Mouse (Mus musculus): ENCODE measurements around the gene Gm5475.

Gene Gm5475

DNA sequence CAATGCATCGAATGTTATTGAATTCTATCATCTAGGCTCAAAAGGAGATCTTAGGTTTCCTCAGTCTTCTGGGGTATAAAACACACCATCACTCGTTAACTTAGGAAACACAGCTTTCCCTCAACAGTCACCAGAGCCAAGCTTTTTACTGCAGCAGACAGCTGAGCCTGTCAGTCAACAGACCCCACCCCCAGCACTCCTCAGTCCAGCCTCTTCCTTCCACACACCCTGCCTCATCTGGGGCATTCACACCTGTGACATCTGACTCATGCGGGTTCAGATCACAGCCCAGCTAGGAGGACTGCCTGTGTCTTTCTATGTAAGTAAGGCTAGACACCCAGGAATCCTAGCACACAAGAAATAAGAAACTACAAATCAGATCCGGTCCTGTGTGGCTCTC, 7.9 kb upstream of the Gm5475 start:
- no peak for DNase-seq (ENCODE audit: low spot score)

GRCm38 (mm10) chr15:100414942-100415341, 7.0 kb upstream of the Gm5475 start:
- DNase-seq (ENCODE audit: low spot score): no peak

- DNase-seq (ENCODE audit: low spot score): no peak
Measured at GRCm38 (mm10) chr15:100415684-100416083, 6.3 kb upstream of the Gm5475 start.

DNA sequence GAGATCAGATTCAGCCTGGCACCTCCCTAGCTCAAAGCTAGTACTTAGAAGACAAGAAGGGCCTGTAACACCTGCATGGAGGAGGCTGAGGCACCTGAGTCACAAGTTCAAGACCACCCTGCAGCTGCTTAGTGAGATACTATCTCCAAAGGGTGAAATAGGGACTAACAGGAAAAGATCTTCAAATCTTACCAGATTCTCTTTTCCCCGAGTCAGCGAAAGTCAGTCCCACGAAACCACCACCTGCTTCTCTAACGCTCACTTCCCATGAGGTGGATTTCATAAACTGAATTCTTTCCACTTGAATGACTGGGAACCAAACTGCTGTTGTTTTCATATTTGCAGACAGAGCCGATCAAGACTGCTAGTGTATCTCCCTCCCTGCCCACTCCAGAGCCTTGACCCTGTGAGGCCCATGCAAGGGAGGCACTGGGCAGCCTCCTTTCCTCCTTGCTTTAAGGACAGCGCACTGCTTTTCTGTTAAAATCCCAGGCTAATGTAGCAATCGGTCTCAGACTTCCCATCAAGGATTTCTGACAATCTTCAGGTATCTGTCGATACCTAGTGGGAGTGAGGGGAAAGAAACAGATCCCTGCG, 4.0 kb upstream of the Gm5475 start:
- peak; percentile 27 for DNase-seq (ENCODE audit: low spot score)

DNA sequence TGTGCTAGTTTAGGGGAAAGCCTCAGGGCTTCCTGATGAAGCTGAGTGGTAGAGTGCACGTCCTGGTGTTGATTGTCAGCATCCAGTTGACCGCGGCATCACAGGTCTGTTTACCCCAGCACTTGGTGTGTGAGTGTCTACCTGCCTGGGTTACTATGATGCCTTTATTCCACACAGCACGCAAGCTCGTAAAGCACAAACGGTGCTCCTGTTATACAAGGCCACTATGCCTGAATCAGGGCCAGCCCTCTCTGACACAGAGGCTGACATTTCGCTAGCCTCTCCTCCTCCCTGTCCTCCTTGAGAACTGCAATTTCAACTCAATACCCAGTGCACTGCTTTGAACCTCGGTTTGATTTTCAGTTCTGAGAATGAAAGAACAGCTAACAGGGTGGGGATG, 2.6 kb upstream of the Gm5475 start:
- DNase-seq (ENCODE audit: low spot score): no peak

GRCm38 (mm10) chr15:100419901-100420745, 1.8 kb upstream of the Gm5475 start:
- no peak for DNase-seq (ENCODE audit: low spot score)

GRCm38 (mm10) chr15:100421059-100421757, 739 bp upstream of the Gm5475 start:
- no peak for DNase-seq (ENCODE audit: low spot score)

DNA sequence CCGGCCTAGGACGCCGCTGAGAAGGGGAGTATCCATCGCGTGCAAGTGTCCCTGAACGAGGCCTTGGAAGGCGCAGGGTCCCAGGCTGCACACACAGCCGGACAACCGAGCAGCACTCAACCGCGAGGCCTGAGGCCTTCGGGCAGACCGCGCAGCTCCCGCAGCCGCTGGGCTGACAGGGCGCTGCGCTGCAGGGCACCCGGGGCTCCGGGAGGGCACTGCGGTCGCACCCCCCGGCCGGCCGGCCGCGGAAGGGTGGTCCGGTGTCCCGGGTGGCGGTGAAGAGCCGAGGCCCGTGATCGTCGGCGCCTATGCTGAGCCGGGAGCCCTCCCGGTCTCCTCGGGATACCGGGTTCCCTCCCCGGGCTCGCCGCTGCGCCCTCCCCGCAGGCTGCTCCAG, 529 bp downstream of the Gm5475 start:
- peak; percentile 39 for DNase-seq (ENCODE audit: low spot score)

DNA sequence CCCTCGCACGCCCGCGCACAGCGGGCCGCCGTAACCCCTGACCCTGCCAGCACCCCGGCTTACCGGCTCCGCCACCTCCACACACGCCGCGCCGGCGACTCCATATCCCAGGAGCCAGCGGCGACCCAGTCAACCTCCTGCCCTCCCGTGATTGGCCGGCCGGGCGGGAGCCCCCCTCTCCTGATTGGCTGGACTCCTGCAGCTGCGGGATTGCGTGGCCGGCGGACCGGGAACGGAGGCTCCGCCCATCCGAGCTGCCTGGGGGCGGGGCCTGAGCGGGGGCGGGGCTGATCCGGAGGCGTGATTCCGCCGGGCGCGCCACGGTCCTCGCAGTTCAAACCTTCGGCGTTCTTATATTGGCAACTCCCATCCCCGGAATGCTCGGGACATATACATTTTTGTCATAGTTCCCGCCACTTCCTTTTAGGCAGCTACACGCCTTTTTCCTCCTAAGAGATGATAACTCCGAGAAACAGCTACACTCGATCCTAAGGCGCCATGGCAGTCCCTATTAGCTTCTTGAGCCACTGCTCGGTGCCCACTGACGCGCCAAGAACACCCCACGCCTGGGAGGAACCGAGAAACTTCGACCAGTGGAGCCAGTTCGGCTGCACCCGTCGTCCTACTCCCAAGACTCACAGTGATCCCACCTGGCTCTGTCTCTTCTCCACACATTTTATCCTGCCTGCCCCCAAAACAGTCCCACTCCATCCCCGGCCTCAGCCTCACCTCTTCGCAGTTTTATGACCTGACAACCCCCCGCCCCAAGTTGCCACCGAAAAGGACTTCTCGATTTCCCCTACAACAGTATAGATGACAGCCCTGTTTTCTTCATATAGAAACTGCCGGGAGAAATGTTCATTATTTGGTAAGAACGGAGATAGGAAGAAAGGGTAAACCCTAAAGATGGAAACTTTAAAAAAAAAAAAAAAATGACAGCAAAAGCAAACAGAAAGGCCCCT, 1.2 kb downstream of the Gm5475 start:
- DNase-seq (ENCODE audit: low spot score): peak; percentile 95

DNA sequence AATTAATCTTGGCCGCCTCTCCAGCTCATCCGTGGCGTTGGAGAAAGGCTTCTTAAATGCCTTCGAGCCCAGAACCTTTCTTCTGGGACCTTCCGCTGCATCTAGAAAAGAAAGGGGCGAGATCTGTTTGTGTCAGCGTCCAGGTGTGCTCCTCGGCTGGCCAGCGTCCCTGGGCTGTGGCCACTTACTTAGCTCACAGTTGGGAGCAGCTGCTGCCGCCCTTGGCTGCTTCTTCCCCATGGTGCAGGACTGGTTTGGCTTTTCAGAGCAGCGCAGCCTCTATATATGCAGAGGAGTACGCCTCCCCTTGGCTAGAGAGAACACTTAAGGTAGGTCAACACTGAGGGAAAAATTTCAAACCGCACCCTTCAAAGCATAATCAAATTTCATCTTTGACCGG, 2.0 kb downstream of the Gm5475 start:
- peak; percentile 41 for DNase-seq (ENCODE audit: low spot score)

DNA sequence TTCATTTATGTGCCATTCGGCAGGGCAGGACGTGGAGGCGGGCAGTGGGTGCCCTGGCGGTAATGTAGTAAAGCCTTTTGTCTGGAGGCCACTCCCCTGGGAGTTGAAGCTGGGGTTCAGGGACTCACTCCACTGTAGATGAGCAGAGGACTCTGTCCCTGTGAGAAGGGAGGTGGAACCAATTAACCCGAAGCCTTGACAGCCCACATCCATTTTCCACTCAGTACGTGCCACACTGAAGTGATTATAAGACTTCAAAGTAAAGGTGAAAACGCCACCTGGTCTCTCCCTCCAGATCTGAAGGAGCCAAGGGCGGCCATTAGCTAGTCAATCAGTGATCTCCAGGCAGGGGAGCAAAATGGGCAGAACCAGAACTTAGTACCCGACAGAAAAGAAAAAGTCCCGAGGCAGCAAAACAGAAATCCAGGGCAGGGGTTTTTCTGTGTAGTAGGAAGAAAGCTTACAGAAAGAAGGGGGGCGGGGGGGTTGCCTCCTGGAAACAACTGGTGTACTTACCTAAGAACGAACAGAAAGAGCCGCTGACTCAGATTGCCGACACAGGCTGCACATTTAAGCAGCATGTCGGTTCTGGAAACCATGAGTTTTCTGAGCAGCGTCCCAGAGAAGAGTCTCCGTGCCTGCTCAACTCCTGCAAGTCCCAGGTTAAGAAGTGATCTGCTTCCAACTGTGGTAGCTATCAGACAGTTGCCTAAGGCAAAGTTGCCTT, 2.6 kb downstream of the Gm5475 start, which contains the start of gene Slc11a2:
Slc11a2 (minus strand) TSS at position 677 of the 727 bp plus-strand sequence.
- DNase-seq (ENCODE audit: low spot score): peak; percentile 32

GRCm38 (mm10) chr15:100428296-100428905, 6.5 kb downstream of the Gm5475 start:
- DNase-seq (ENCODE audit: low spot score): no peak

DNA sequence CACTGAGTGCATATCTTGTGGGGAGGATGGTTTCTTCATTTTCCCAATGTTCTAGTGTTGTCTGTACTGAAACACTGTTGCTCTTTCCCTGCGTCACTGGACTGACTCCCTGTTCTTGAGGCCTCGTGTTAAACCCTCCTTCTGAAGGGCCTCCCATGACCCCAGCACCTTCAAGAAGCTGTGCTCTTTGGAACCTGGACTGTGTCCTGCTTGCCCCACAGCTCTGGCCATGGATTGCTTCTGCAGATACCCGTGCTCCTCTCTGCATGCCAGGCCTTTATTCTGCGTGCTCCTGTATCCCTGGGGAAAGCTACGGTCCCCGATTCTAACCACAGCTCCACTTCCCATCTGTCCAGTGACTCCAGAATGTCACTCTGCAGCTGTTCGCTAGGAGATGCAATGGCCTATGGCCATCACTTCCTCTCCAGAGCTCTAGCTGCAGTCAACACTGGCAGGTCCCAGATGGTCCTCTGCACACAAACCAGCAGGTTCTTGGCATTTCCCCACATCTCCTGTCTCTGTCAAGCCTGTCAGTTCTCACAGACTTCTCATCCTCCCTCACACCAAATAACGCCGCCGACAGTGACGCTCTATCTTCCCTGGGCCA, 8.1 kb downstream of the Gm5475 start:
- DNase-seq (ENCODE audit: low spot score): no peak

- DNase-seq (ENCODE audit: low spot score): no peak
Measured at GRCm38 (mm10) chr15:100433234-100433633, 11.3 kb downstream of the Gm5475 start.

DNA sequence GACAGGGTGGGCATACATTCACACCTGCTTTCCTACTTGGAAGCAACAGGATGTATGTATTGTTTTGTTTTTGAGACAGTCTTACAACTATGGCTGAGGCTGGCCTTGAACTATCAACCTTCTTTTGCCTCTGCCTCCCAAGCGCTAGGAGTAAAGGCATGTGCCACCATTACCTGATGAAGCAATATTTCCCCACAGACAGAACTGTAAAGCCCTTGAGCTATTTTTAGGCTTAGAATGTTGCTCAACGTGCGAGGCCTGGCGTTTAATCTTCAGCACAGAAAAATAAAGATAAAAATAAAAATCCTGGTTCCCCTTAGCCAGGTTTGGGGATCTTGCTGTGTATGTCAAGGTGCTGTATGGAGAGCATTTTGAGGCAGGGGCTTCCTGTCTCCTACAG, 14.2 kb downstream of the Gm5475 start:
- no peak for DNase-seq (ENCODE audit: low spot score)

GRCm38 (mm10) chr15:100436518-100436917, 14.6 kb downstream of the Gm5475 start:
- no peak for DNase-seq (ENCODE audit: low spot score)

GRCm38 (mm10) chr15:100443126-100443922, 21.4 kb downstream of the Gm5475 start:
- peak; percentile 45 for DNase-seq (ENCODE audit: low spot score)

- no peak for DNase-seq (ENCODE audit: low spot score)
Measured at GRCm38 (mm10) chr15:100446887-100447286, 24.9 kb downstream of the Gm5475 start.

GRCm38 (mm10) chr15:100448572-100448971, 26.6 kb downstream of the Gm5475 start:
- DNase-seq (ENCODE audit: low spot score): no peak
